Mouse (Mus musculus) C2C12 (cell line): ENCODE results near the gene Cldn24. TPM values are rescaled to one million over a fixed set of nuclear protein-coding genes. Genes with fewer than 3 reads are reported as not detected.
A peak's percentile ranks its signal among the peaks of the same experiment; 100 is the strongest.

Source experiments
- H3K27me3 ChIP-seq: one replicate; pipeline ENCODE4 v1.6.1; 2011; ENCODE audit not compliant: control insufficient read depth, insufficient read depth, insufficient read length
- H3K36me3 ChIP-seq: one replicate; pipeline ENCODE4 v1.6.1; 2011; ENCODE audit not compliant: control insufficient read depth, insufficient read depth
- H3K4me3 ChIP-seq: one replicate; pipeline ENCODE4 v1.5.1; 2011; ENCODE audit warnings: mild to moderate bottlenecking, control low read depth; ENCODE audit not compliant: poor library complexity, insufficient read depth, severe bottlenecking
- H3K79me2 ChIP-seq: one replicate; pipeline ENCODE4 v1.6.1; 2011; ENCODE audit not compliant: control insufficient read depth, insufficient read depth
- H3K79me3 ChIP-seq: one replicate; pipeline ENCODE4 v1.6.1; 2011; ENCODE audit warnings: low read depth, control low read depth
- H3ac ChIP-seq: one replicate; pipeline ENCODE3; 2011; ENCODE audit warnings: low read depth; ENCODE audit not compliant: control insufficient read depth, insufficient read length
- CEBPB ChIP-seq: IDR thresholded peaks from one replicate; pipeline ENCODE4 v1.6.1; 2011; ENCODE audit warnings: low read depth, mild to moderate bottlenecking, control low read depth, moderate library complexity
- CTCF ChIP-seq: IDR thresholded peaks from one replicate; pipeline ENCODE4 v1.5.1; 2011; ENCODE audit not compliant: control insufficient read depth, insufficient read depth, insufficient read length
- FOSL1 ChIP-seq: IDR thresholded peaks from one replicate; pipeline ENCODE4 v1.8.0; 2011; ENCODE audit warnings: mild to moderate bottlenecking, low read length; ENCODE audit not compliant: poor library complexity, insufficient read depth, severe bottlenecking
- MAX ChIP-seq: IDR thresholded peaks from one replicate; pipeline ENCODE4 v1.6.1; 2011; ENCODE audit warnings: mild to moderate bottlenecking, control low read depth
- MYOD1 ChIP-seq: IDR thresholded peaks from one replicate; pipeline ENCODE4 v1.6.1; 2011; ENCODE audit warnings: low read depth; ENCODE audit not compliant: control insufficient read depth, insufficient read length
- MYOG ChIP-seq: IDR thresholded peaks from one replicate; pipeline ENCODE4 v1.6.1; 2011; ENCODE audit not compliant: control insufficient read depth, insufficient read length; ENCODE audit errors: extremely low read depth
- USF1 ChIP-seq: IDR thresholded peaks from one replicate; pipeline ENCODE4 v1.6.1; 2011; ENCODE audit warnings: low read depth, mild to moderate bottlenecking, control low read depth, moderate library complexity
- polyA plus RNA-seq: library from polyadenylated mRNA; unstranded; fragments of >200 nt; fragmentation: generic; extraction: Trizol; gene quantifications from one replicate; pipeline ENCODE4 v1.2.1, GENCODE M21; 2012; ENCODE audit warnings: missing spikeins

Cldn24 gene
- polyA plus RNA-seq, 1 experiment = not detected

DNA sequence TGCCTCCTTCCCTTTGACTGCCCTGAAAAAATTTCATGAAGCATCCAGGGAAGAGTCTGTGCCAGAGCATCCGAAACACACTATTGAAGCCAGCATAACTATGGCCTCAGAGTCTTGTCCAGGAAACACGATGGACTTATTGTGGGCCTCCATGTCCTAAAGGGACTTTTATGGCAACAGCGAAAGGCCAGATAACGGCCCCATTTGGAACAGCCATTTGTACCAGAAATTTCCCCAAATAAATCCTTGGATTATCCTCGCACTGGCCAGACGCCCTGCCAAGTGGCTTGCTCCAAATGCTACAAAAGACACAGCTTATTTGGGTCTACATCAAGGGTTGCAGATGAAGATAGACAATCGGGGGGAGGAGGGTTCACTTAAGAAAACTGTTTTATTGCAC lies 37.5 kb upstream of the Cldn24 start:
- Histone ChIP-seq H3K79me2 (no peaks in the 10 kb centered on the region), H3ac (no peak overlapping the region), H3K27me3 (no peaks in the 10 kb centered on the region), H3K4me3 (no peak overlapping the region), H3K36me3 (no peaks in the 10 kb centered on the region), H3K79me3 (no peaks in the 10 kb centered on the region)
- TF ChIP-seq MYOD1 (no peak), MAX (no peak), USF1 (no peak), CTCF (no peak), CEBPB (no peak), FOSL1 (no peak), MYOG (no peak)

DNA sequence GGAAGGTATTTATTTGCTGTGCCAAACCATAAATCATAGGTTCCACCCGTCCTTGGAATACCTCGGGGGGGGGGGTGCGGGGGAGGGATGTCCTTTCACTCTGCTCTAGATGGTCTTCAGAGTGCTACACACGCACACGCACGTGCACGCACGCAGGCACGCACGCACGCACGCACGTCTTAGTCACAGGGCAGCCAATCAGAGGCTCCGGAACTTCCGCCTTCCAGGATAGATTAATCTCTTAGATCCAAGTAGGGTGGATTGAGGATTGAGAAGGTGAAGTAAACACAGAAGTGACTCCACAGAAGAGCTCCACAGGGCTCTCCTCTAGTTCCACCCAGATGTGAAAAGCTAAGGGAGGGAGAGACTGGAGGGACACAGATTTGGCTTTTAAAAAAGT lies 35.6 kb upstream of the Cldn24 start:
- TF ChIP-seq USF1 (no peak), CEBPB (no peak), MYOG (no peak), CTCF (no peak), MYOD1 (no peak), FOSL1 (no peak), MAX (no peak)
- Histone ChIP-seq H3K36me3 (no peaks in the 10 kb centered on the region), H3K79me3 (no peaks in the 10 kb centered on the region), H3K4me3 (no peak overlapping the region), H3K27me3 (no peaks in the 10 kb centered on the region), H3K79me2 (no peaks in the 10 kb centered on the region), H3ac (no peak overlapping the region)

GRCm38 (mm10) chr8:47787705-47788104 lies 34.2 kb upstream of the Cldn24 start:
- no peak for TF ChIP-seq MYOG
- no peak for TF ChIP-seq MAX
- TF ChIP-seq CTCF = no peak
- no peak for TF ChIP-seq FOSL1
- no peak for TF ChIP-seq CEBPB
- no peak for TF ChIP-seq MYOD1
- no peak for TF ChIP-seq USF1
- no peaks in the 10 kb centered on the region for H3K79me3 ChIP-seq
- H3ac ChIP-seq = no peak overlapping the region
- H3K79me2 ChIP-seq = no peaks in the 10 kb centered on the region
- H3K4me3 ChIP-seq = no peak overlapping the region
- no peaks in the 10 kb centered on the region for H3K36me3 ChIP-seq
- no peaks in the 10 kb centered on the region for H3K27me3 ChIP-seq

- H3K36me3 ChIP-seq = no peaks in the 10 kb centered on the region
- TF ChIP-seq CEBPB (no peak), USF1 (no peak), MYOD1 (no peak), MAX (no peak), CTCF (no peak), FOSL1 (no peak), MYOG (no peak)
- H3ac ChIP-seq = no peak overlapping the region
- no peaks in the 10 kb centered on the region for H3K27me3 ChIP-seq
- no peak overlapping the region for H3K4me3 ChIP-seq
- no peaks in the 10 kb centered on the region for H3K79me3 ChIP-seq
- H3K79me2 ChIP-seq = no peaks in the 10 kb centered on the region
Observed at GRCm38 (mm10) chr8:47791986-47792385, 30.0 kb upstream of the Cldn24 start.

DNA sequence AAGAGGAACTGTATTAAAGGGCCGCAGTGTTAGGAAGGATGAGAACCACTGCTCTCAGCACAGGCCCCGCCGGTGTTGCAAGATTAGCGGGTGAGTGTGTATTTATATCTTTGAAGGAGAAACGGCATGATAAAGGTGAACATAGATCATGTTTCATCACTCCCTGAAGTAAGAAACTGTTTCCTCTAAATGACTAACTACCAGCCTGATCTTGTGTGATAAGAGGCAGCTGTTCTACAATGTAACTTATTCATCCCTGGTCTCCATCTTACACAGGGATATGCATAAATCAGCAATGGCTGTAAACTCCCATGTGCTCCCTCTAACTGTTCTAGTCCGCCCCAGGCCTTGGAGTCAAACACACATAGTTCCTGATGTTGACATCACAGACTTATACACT lies 22.5 kb upstream of the Cldn24 start:
- Histone ChIP-seq H3ac (no peak overlapping the region), H3K36me3 (no peaks in the 10 kb centered on the region), H3K79me2 (no peaks in the 10 kb centered on the region), H3K27me3 (no peaks in the 10 kb centered on the region), H3K4me3 (no peak overlapping the region), H3K79me3 (no peaks in the 10 kb centered on the region)
- no peak for TF ChIP-seq CEBPB
- peak; percentile 46 for TF ChIP-seq MYOD1
- TF ChIP-seq FOSL1 = no peak
- TF ChIP-seq MAX = no peak
- TF ChIP-seq USF1 = no peak
- TF ChIP-seq MYOG = no peak
- no peak for TF ChIP-seq CTCF

DNA sequence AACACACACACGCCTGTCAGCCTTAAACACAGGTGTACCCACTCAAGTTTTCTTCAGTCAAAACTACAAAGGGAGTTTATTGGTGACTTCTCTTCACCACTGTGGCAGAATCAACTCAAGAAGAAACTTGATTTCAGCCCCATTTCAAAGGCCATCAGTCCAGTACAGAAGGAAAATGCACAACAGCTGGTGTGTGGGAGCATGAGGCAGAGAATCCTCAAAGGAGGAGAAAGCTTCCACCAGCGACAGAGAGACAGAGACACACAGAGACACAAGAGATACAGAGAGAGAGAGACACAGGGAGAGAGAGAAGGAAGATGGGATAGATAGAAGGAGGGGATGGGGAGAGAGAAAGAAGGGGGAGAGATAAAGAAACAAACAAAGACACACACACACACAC lies 19.6 kb upstream of the Cldn24 start:
- Histone ChIP-seq H3K79me3 (no peaks in the 10 kb centered on the region), H3K36me3 (no peaks in the 10 kb centered on the region), H3K79me2 (no peaks in the 10 kb centered on the region), H3ac (no peak overlapping the region), H3K27me3 (no peaks in the 10 kb centered on the region), H3K4me3 (no peak overlapping the region)
- TF ChIP-seq MYOG (no peak), CEBPB (no peak), CTCF (no peak), MAX (no peak), MYOD1 (no peak), FOSL1 (no peak), USF1 (no peak)
